Mouse (Mus musculus): ENCODE measurements around the gene Hpd. TPM values are rescaled to one million over a fixed set of nuclear protein-coding genes. Genes with fewer than 3 reads are reported as not detected.

Gene Hpd
- polyA plus RNA-seq, 1 experiment from 2014 or later = 4.7 TPM

GRCm38 (mm10) chr5:123128426-123129169 lies 53.9 kb downstream of the Hpd start:
- Histone ChIP-seq H3K4me2 (replicated peaks) (no peak overlapping the region), H3K9me3 (no peaks in the 10 kb centered on the region), H3K36me3 (no peaks in the 10 kb centered on the region), H3K4me3 (replicated peaks) (no peak overlapping the region), H3K9ac (no peak overlapping the region), H3K4me1 (replicated peaks) (peaks cover 19% of the 10 kb centered on the region), H3K27ac (no peak overlapping the region), H3K27me3 (replicated peaks) (no peaks in the 10 kb centered on the region)
- 72% methylated on average over 10 of the region's 10 CpGs for WGBS
- no peak for ATAC-seq

- WGBS = 84% methylated on average over 6 of the region's 6 CpGs
- Histone ChIP-seq H3K36me3 (no peaks in the 10 kb centered on the region), H3K27ac (no peak overlapping the region), H3K9ac (no peak overlapping the region), H3K4me3 (replicated peaks) (no peak overlapping the region), H3K27me3 (replicated peaks) (no peaks in the 10 kb centered on the region), H3K4me1 (replicated peaks) (peaks cover 6% of the 10 kb centered on the region), H3K9me3 (no peaks in the 10 kb centered on the region), H3K4me2 (replicated peaks) (no peak overlapping the region)
- ATAC-seq = no peak
Observed at GRCm38 (mm10) chr5:123127031-123127430, 55.5 kb downstream of the Hpd start.

- Histone ChIP-seq H3K4me3 (replicated peaks) (no peak overlapping the region), H3K36me3 (no peaks in the 10 kb centered on the region), H3K4me1 (replicated peaks) (no peaks in the 10 kb centered on the region), H3K9me3 (no peaks in the 10 kb centered on the region), H3K27ac (no peak overlapping the region), H3K27me3 (replicated peaks) (no peaks in the 10 kb centered on the region), H3K9ac (no peak overlapping the region), H3K4me2 (replicated peaks) (no peak overlapping the region)
- WGBS = 73% methylated on average over 18 of the region's 18 CpGs
- ATAC-seq = no peak
Observed at GRCm38 (mm10) chr5:123125638-123126406, 56.7 kb downstream of the Hpd start.

- Histone ChIP-seq H3K4me2 (replicated peaks) (no peak overlapping the region), H3K36me3 (no peaks in the 10 kb centered on the region), H3K9ac (no peak overlapping the region), H3K27me3 (replicated peaks) (no peaks in the 10 kb centered on the region), H3K27ac (no peak overlapping the region), H3K9me3 (no peaks in the 10 kb centered on the region), H3K4me3 (replicated peaks) (no peak overlapping the region), H3K4me1 (replicated peaks) (no peaks in the 10 kb centered on the region)
- ATAC-seq = no peak
- 76% methylated on average over 6 of the region's 6 CpGs for WGBS
Observed at GRCm38 (mm10) chr5:123125105-123125504, 57.4 kb downstream of the Hpd start.

- Histone ChIP-seq H3K27ac (no peak overlapping the region), H3K4me2 (replicated peaks) (no peak overlapping the region), H3K27me3 (replicated peaks) (no peaks in the 10 kb centered on the region), H3K4me3 (replicated peaks) (no peak overlapping the region), H3K4me1 (replicated peaks) (no peaks in the 10 kb centered on the region), H3K9me3 (no peaks in the 10 kb centered on the region), H3K9ac (no peak overlapping the region), H3K36me3 (no peaks in the 10 kb centered on the region)
- 88% methylated on average over 4 of the region's 4 CpGs for WGBS
- ATAC-seq = no peak
Observed at GRCm38 (mm10) chr5:123122181-123122580, 60.3 kb downstream of the Hpd start.

Other genes with a start within 250 kb of the Hpd start
- 27.2 and 29.4 TPM in 2 replicates for gene Kdm2b, start 192.9 kb downstream of the Hpd start, polyA plus RNA-seq (2015; fragmentation: Nextera tagmentation; extraction: Ambion mirVana)
- gene Orai1, start 167.7 kb downstream of the Hpd start, polyA plus RNA-seq (2015; fragmentation: Nextera tagmentation; extraction: Ambion mirVana) = 18.9 and 19.3 TPM in 2 replicates
- gene Morn3, start 135.7 kb downstream of the Hpd start, polyA plus RNA-seq (2015; fragmentation: Nextera tagmentation; extraction: Ambion mirVana) = 0.45 TPM in 1 of 2 replicates, not detected in the other
- 8.4 and 10.1 TPM in 2 replicates for gene Tmem120b, start 114.3 kb downstream of the Hpd start, polyA plus RNA-seq (2015; fragmentation: Nextera tagmentation; extraction: Ambion mirVana)
- 1.7 and 2.3 TPM in 2 replicates for gene Rhof, start 50.0 kb downstream of the Hpd start, polyA plus RNA-seq (2015; fragmentation: Nextera tagmentation; extraction: Ambion mirVana)
- gene Setd1b, start 40.5 kb downstream of the Hpd start, polyA plus RNA-seq (2015; fragmentation: Nextera tagmentation; extraction: Ambion mirVana) = 7.6 and 8.4 TPM in 2 replicates
- 68.5 and 69.1 TPM in 2 replicates for gene Psmd9, start 13.3 kb downstream of the Hpd start, polyA plus RNA-seq (2015; fragmentation: Nextera tagmentation; extraction: Ambion mirVana)
- 0.74 and 0.79 TPM in 2 replicates for gene Wdr66, start 69.4 kb upstream of the Hpd start, polyA plus RNA-seq (2015; fragmentation: Nextera tagmentation; extraction: Ambion mirVana)
- gene Bcl7a, start 161.1 kb upstream of the Hpd start, polyA plus RNA-seq (2015; fragmentation: Nextera tagmentation; extraction: Ambion mirVana) = 15.9 and 16.4 TPM in 2 replicates
- gene Mlxip, start 212.1 kb upstream of the Hpd start, polyA plus RNA-seq (2015; fragmentation: Nextera tagmentation; extraction: Ambion mirVana) = 19.2 and 22.4 TPM in 2 replicates